Mouse (Mus musculus): Measurements from ENCODE around the gene Rpl10. TPM values are rescaled to one million over a fixed set of nuclear protein-coding genes. Genes with fewer than 3 reads are reported as not detected.

The Rpl10 gene
- total and polyA plus RNA-seq, 3 experiments = 459 to 3,697 (median 3,137) TPM

- Histone ChIP-seq H3K79me2 (replicated peaks; ENCODE audit: control insufficient read depth, extremely low read depth, insufficient read depth, poor library complexity, severe bottlenecking) (peaks cover 13% of the 10 kb centered on the region; the same call in 1 of the 2 replicates), H3K9ac (ENCODE audit: insufficient read depth, low read depth) (peak overlapping the region; percentile 53; the same call in 1 of the 2 replicates), H3K4me2 (ENCODE audit: insufficient read depth, low read depth, poor library complexity, severe bottlenecking) (peak overlapping the region; percentile 50), H3K36me3 (replicated peaks in 1 of 2; ENCODE audit: control insufficient read depth in 1 of 2, insufficient read depth in 1 of 2, low read length in 1 of 2) (peaks cover 11 to 15% of the 10 kb centered on the region in 2 experiments), H3K9me3 (replicated peaks; ENCODE audit: low read length) (no peaks in the 10 kb centered on the region), H3K4me3 (replicated peaks in 1 of 3; ENCODE audit: low read depth in 2 of 3, low read length in 2 of 3, poor library complexity in 1 of 3) (peak overlapping the region; percentile 44 to 62 (median 46)), H3K27ac (ENCODE audit: insufficient read depth, low read depth) (peak overlapping the region; percentile 42; the same call in 1 of the 2 replicates), H3K4me1 (ENCODE audit: control insufficient read depth in 1 of 2, insufficient read depth in 2 of 2) (peaks cover 4 to 24% of the 10 kb centered on the region in 2 experiments; a peak in 3 of 4 replicates), H3K27me3 (replicated peaks) (no peaks in the 10 kb centered on the region)
- TF ChIP-seq MEF2A (IDR thresholded peaks at IDR 0.05; ENCODE audit: borderline replicate concordance, low read depth, low read length) (no peak), NRF1 (IDR thresholded peaks at IDR 0.05; ENCODE audit: low read depth, low read length) (no peak), POLR2AphosphoS2 (IDR thresholded peaks at IDR 0.05; ENCODE audit: low read depth, low read length) (no peak), MAZ (IDR thresholded peaks at IDR 0.05; ENCODE audit: low read depth, low read length) (no peak), ZMIZ1 (IDR thresholded peaks at IDR 0.05; ENCODE audit: low read depth, low read length) (no peak), GABPA (IDR thresholded peaks at IDR 0.05; ENCODE audit: insufficient replicate concordance, low read depth, low read length) (no peak), E2F4 (IDR thresholded peaks at IDR 0.05; ENCODE audit: insufficient replicate concordance, low read depth, low read length) (no peak), USF1 (IDR thresholded peaks at IDR 0.05; ENCODE audit: low read depth, low read length) (no peak), POLR2A (IDR thresholded peaks at IDR 0.05; ENCODE audit: low read depth, low read length) (no peak), ELF1 (IDR thresholded peaks at IDR 0.05; ENCODE audit: low read depth, low read length) (no peak), TCF12 (IDR thresholded peaks at IDR 0.05; ENCODE audit: low read depth, low read length) (no peak), CTCF (conservative IDR thresholded peaks at IDR 0.05 in 1 of 2, IDR thresholded peaks at IDR 0.05 in 1 of 2; ENCODE audit: low read depth in 2 of 2, low read length in 2 of 2) (no peak), USF2 (conservative IDR thresholded peaks at IDR 0.05; ENCODE audit: low read depth, low read length) (no peak), ZKSCAN1 (IDR thresholded peaks at IDR 0.05; ENCODE audit: borderline replicate concordance, low read depth, low read length) (no peak), ZNF384 (IDR thresholded peaks at IDR 0.05; ENCODE audit: low read depth, low read length) (no peak)
- peak; percentile 53 for DNase-seq (ENCODE audit: extremely low read depth)
- dilution Hi-C loops (cut with MboI; ENCODE audit: extremely low pct_ligation_motif_present, extremely low pct_unique_long_range_greater_than_20kb, low sequenced_read_pairs) = no loop called here
- in situ Hi-C loops (cut with MboI; ENCODE audit: low pct_ligation_motif_present, low pct_unique_long_range_greater_than_20kb, low sequenced_read_pairs) = loop anchor here (5.0 to 10.0 kb wide), 2 partner anchors 122 to 166 kb away; partner anchors contain the start of gene Opn1mw
Measured at GRCm38 (mm10) chrX:74246693-74247092, 23.9 kb upstream of the Rpl10 start.

- no peaks in the 10 kb centered on the region for H3K36me3 ChIP-seq (replicated peaks in 1 of 2; ENCODE audit: control insufficient read depth in 1 of 2, insufficient read depth in 1 of 2, low read length in 1 of 2)
- H3K9me3 ChIP-seq (replicated peaks; ENCODE audit: low read length) = no peaks in the 10 kb centered on the region
- dilution Hi-C loops (cut with MboI; ENCODE audit: extremely low pct_ligation_motif_present, extremely low pct_unique_long_range_greater_than_20kb, low sequenced_read_pairs) (no loop called here), in situ Hi-C loops (cut with MboI; ENCODE audit: low pct_ligation_motif_present, low pct_unique_long_range_greater_than_20kb, low sequenced_read_pairs) (loop anchor here (5.0 to 10.0 kb wide), 2 partner anchors 124 to 164 kb away; partner anchors contain the start of gene Opn1mw)
- H3K27me3 ChIP-seq (replicated peaks) = no peaks in the 10 kb centered on the region
- H3K4me1 ChIP-seq (ENCODE audit: control insufficient read depth in 1 of 2, insufficient read depth in 2 of 2) = peaks cover 5 to 21% of the 10 kb centered on the region in 2 experiments; a peak in 3 of 4 replicates
- H3K4me2 ChIP-seq (ENCODE audit: insufficient read depth, low read depth, poor library complexity, severe bottlenecking) = peak overlapping the region; percentile 90
- no peak overlapping the region for H3K9ac ChIP-seq (ENCODE audit: insufficient read depth, low read depth)
- H3K27ac ChIP-seq (ENCODE audit: insufficient read depth, low read depth) = no peak overlapping the region
- DNase-seq (ENCODE audit: extremely low read depth) = peak; percentile 56
- H3K79me2 ChIP-seq (replicated peaks; ENCODE audit: control insufficient read depth, extremely low read depth, insufficient read depth, poor library complexity, severe bottlenecking) = peaks cover 13% of the 10 kb centered on the region; the same call in 1 of the 2 replicates
- no peak overlapping the region for H3K4me3 ChIP-seq (replicated peaks in 1 of 3; ENCODE audit: low read depth in 2 of 3, low read length in 2 of 3, poor library complexity in 1 of 3)
- TF ChIP-seq USF1 (IDR thresholded peaks at IDR 0.05; ENCODE audit: low read depth, low read length) (no peak), NELFE (IDR thresholded peaks at IDR 0.05; ENCODE audit: low read depth, low read length) (0 out of 2 replicates have a peak, but pooled peaks have one; percentile 33), MEF2A (IDR thresholded peaks at IDR 0.05; ENCODE audit: borderline replicate concordance, low read depth, low read length) (no peak), POLR2AphosphoS2 (IDR thresholded peaks at IDR 0.05; ENCODE audit: low read depth, low read length) (no peak), MYC (IDR thresholded peaks at IDR 0.05; ENCODE audit: low read depth, low read length) (no peak), JUN (IDR thresholded peaks at IDR 0.05; ENCODE audit: insufficient read depth, low read depth, low read length) (no peak), ZKSCAN1 (IDR thresholded peaks at IDR 0.05; ENCODE audit: borderline replicate concordance, low read depth, low read length) (no peak), CTCF (conservative IDR thresholded peaks at IDR 0.05 in 1 of 2, IDR thresholded peaks at IDR 0.05 in 1 of 2; ENCODE audit: low read depth in 2 of 2, low read length in 2 of 2) (peak; percentile 22 to 67; a peak in 3 of 4 replicates), TBP (conservative IDR thresholded peaks at IDR 0.05; ENCODE audit: low read depth, low read length) (no peak), CHD1 (IDR thresholded peaks at IDR 0.05; ENCODE audit: low read depth, low read length) (no peak), MAFK (IDR thresholded peaks at IDR 0.05; ENCODE audit: insufficient replicate concordance, low read length) (no peak), MAZ (IDR thresholded peaks at IDR 0.05; ENCODE audit: low read depth, low read length) (0 out of 2 replicates have a peak, but pooled peaks have one; percentile 48), MXI1 (IDR thresholded peaks at IDR 0.05; ENCODE audit: low read depth, low read length) (no peak), PAX5 (IDR thresholded peaks at IDR 0.05; ENCODE audit: low read length) (no peak), UBTF (IDR thresholded peaks at IDR 0.05; ENCODE audit: low read depth, low read length) (no peak), HCFC1 (IDR thresholded peaks at IDR 0.05; ENCODE audit: low read depth, low read length) (no peak), SIN3A (IDR thresholded peaks at IDR 0.05; ENCODE audit: low read length) (no peak), RAD21 (IDR thresholded peaks at IDR 0.05; ENCODE audit: low read depth, low read length) (peak; percentile 57), POLR2A (IDR thresholded peaks at IDR 0.05; ENCODE audit: low read depth, low read length) (no peak), RCOR1 (conservative IDR thresholded peaks at IDR 0.05; ENCODE audit: low read depth, low read length) (no peak), JUND (conservative IDR thresholded peaks at IDR 0.05; ENCODE audit: low read depth, low read length) (no peak), KAT2A (IDR thresholded peaks at IDR 0.05; ENCODE audit: insufficient replicate concordance, low read length) (no peak), SMC3 (IDR thresholded peaks at IDR 0.05; ENCODE audit: low read depth, low read length) (peak; percentile 62)
Measured at GRCm38 (mm10) chrX:74248651-74249050, 22.0 kb upstream of the Rpl10 start.

Data from CH12.LX (cell line).